Mouse (Mus musculus) E14TG2a.4 (cell line): ENCODE measurements around the gene Srrm3.
A peak's percentile ranks its signal among the peaks of the same experiment; 100 is the strongest.

Experiments
- H3K27me3 ChIP-seq: 2 replicates; pipeline ENCODE4 v1.6.1; 2014; ENCODE audit warnings: low read length, control low read depth; ENCODE audit not compliant: insufficient read depth
- H3K36me3 ChIP-seq: 2 replicates; pipeline ENCODE4 v1.6.1; 2014; ENCODE audit warnings: low read length, control low read depth; ENCODE audit not compliant: insufficient read depth
- H3K4me1 ChIP-seq: replicated peaks from 2 replicates; pipeline ENCODE4 v1.6.1; 2014; ENCODE audit warnings: low read depth, low read length, control low read depth
- H3K4me3 ChIP-seq: replicated peaks from 2 replicates; pipeline ENCODE4 v1.5.1; 2014; ENCODE audit warnings: mild to moderate bottlenecking, low read length
- H3K9me3 ChIP-seq: 2 replicates; pipeline ENCODE4 v1.6.1; 2014; ENCODE audit warnings: low read length, control low read depth
- CTCF ChIP-seq: conservative IDR thresholded peaks from 2 replicates; pipeline ENCODE4 v1.5.1; 2014; ENCODE audit warnings: low read length
- NANOG ChIP-seq: IDR thresholded peaks from 2 replicates; pipeline ENCODE4 v1.6.1; 2014; ENCODE audit warnings: borderline replicate concordance, low read length, mixed read lengths
- POU5F1 ChIP-seq: IDR thresholded peaks from 2 replicates; pipeline ENCODE4 v1.6.1; 2014; ENCODE audit warnings: low read length, borderline replicate concordance

Srrm3 gene

GRCm38 (mm10) chr5:135911633-135912220, 105.0 kb downstream of the Srrm3 start:
- TF ChIP-seq NANOG (no peak), CTCF (no peak), POU5F1 (no peak)
- H3K4me3 ChIP-seq: peak overlapping the region; percentile 49
- peaks cover 99% of the 10 kb centered on the region for H3K36me3 ChIP-seq
- H3K9me3 ChIP-seq: no peaks in the 10 kb centered on the region
- H3K27me3 ChIP-seq: no peaks in the 10 kb centered on the region
- H3K4me1 ChIP-seq: peaks cover 100% of the 10 kb centered on the region

GRCm38 (mm10) chr5:135913201-135913600, 106.5 kb downstream of the Srrm3 start:
- H3K9me3 ChIP-seq: no peaks in the 10 kb centered on the region
- peaks cover 99% of the 10 kb centered on the region for H3K36me3 ChIP-seq
- peaks cover 100% of the 10 kb centered on the region for H3K4me1 ChIP-seq
- TF ChIP-seq NANOG (no peak), CTCF (no peak), POU5F1 (no peak)
- H3K4me3 ChIP-seq: no peak overlapping the region
- no peaks in the 10 kb centered on the region for H3K27me3 ChIP-seq

GRCm38 (mm10) chr5:135914156-135914555, 107.5 kb downstream of the Srrm3 start:
- H3K27me3 ChIP-seq: no peaks in the 10 kb centered on the region
- TF ChIP-seq NANOG (no peak), CTCF (no peak)
- H3K4me1 ChIP-seq: peaks cover 100% of the 10 kb centered on the region
- peaks cover 99% of the 10 kb centered on the region for H3K36me3 ChIP-seq
- H3K4me3 ChIP-seq: peak overlapping the region; percentile 43
- no peaks in the 10 kb centered on the region for H3K9me3 ChIP-seq

GRCm38 (mm10) chr5:135916051-135916565, 109.4 kb downstream of the Srrm3 start:
- Histone ChIP-seq H3K9me3 (no peaks in the 10 kb centered on the region), H3K4me3 (peak overlapping the region; percentile 23), H3K4me1 (peaks cover 99% of the 10 kb centered on the region), H3K36me3 (peaks cover 99% of the 10 kb centered on the region), H3K27me3 (no peaks in the 10 kb centered on the region)
- TF ChIP-seq CTCF (no peak), NANOG (no peak), POU5F1 (no peak)

- no peaks in the 10 kb centered on the region for H3K27me3 ChIP-seq
- H3K36me3 ChIP-seq: peaks cover 99% of the 10 kb centered on the region
- peaks cover 99% of the 10 kb centered on the region for H3K4me1 ChIP-seq
- peak overlapping the region; percentile 23; the same call in 1 of the 2 replicates for H3K4me3 ChIP-seq
- TF ChIP-seq NANOG (no peak), CTCF (no peak), POU5F1 (no peak)
- no peaks in the 10 kb centered on the region for H3K9me3 ChIP-seq
These were observed 109.9 kb downstream of the Srrm3 start for GRCm38 (mm10) chr5:135916601-135917000.

- no peak for TF ChIP-seq POU5F1
- TF ChIP-seq CTCF: peak; percentile 86
These were observed 110.8 kb downstream of the Srrm3 start for GRCm38 (mm10) chr5:135917327-135918058.

GRCm38 (mm10) chr5:135918059-135918437, 111.4 kb downstream of the Srrm3 start:
- Histone ChIP-seq H3K9me3 (no peaks in the 10 kb centered on the region), H3K4me1 (peaks cover 99% of the 10 kb centered on the region)

More at GRCm38 (mm10) chr5:135917327-135918058, 110.8 kb downstream of the Srrm3 start:
- Histone ChIP-seq H3K36me3 (peaks cover 99% of the 10 kb centered on the region), H3K4me1 (peaks cover 99% of the 10 kb centered on the region), H3K9me3 (no peaks in the 10 kb centered on the region), H3K27me3 (no peaks in the 10 kb centered on the region), H3K4me3 (peak overlapping the region; percentile 37; the same call in 1 of the 2 replicates)

GRCm38 (mm10) chr5:135918593-135918992, 111.9 kb downstream of the Srrm3 start:
- H3K4me1 ChIP-seq: peaks cover 98% of the 10 kb centered on the region

More at GRCm38 (mm10) chr5:135918059-135918437, 111.4 kb downstream of the Srrm3 start:
- Histone ChIP-seq H3K27me3 (no peaks in the 10 kb centered on the region), H3K4me3 (no peak overlapping the region; the same call in 1 of the 2 replicates), H3K36me3 (peaks cover 99% of the 10 kb centered on the region)
- TF ChIP-seq CTCF (no peak), NANOG (no peak), POU5F1 (no peak)

More at GRCm38 (mm10) chr5:135918593-135918992, 111.9 kb downstream of the Srrm3 start:
- H3K36me3 ChIP-seq: peaks cover 98% of the 10 kb centered on the region
- no peaks in the 10 kb centered on the region for H3K27me3 ChIP-seq
- TF ChIP-seq NANOG (no peak), CTCF (peak; percentile 49), POU5F1 (no peak)
- no peaks in the 10 kb centered on the region for H3K9me3 ChIP-seq
- H3K4me3 ChIP-seq: no peak overlapping the region; the same call in 1 of the 2 replicates
